Mouse (Mus musculus) stomach, postnatal 0 days (tissue): ENCODE data around the gene Grwd1. TPM values are rescaled to one million over a fixed set of nuclear protein-coding genes. Genes with fewer than 3 reads are reported as not detected.
A peak's percentile ranks its signal among the peaks of the same experiment; 100 is the strongest.

Source experiments
- ATAC-seq: fragments of 200-750 bp; cut with Nextera tagmentation; 2 replicates; pipeline ENCODE4 v1.8.0; 2017; ENCODE audit not compliant: low FRiP score, low TSS enrichment
- DNase-seq: peaks from one replicate; pipeline ENCODE4 v3.0.0-alpha.2; 2016; ENCODE audit warnings: low spot score
- H3K27ac ChIP-seq: fragments of 300-500 bp; sonication (generic); replicated peaks from 2 replicates; pipeline ENCODE4 v1.5.1; 2014; ENCODE audit warnings: mild to moderate bottlenecking, control low read depth
- H3K27me3 ChIP-seq: fragments of 300-500 bp; sonication (generic); 2 replicates; pipeline ENCODE4 v1.6.1; 2014; ENCODE audit warnings: low read length; ENCODE audit not compliant: control insufficient read depth, insufficient read depth
- H3K36me3 ChIP-seq: fragments of 300-500 bp; sonication (generic); 2 replicates; pipeline ENCODE4 v1.6.1; 2014; ENCODE audit warnings: low read length, mixed read lengths; ENCODE audit not compliant: control insufficient read depth, insufficient read depth
- H3K4me1 ChIP-seq: fragments of 300-500 bp; sonication (generic); replicated peaks from 2 replicates; pipeline ENCODE4 v1.6.1; 2014; ENCODE audit warnings: antibody characterized with exemption; ENCODE audit not compliant: control insufficient read depth, insufficient read depth
- H3K4me2 ChIP-seq: fragments of 300-500 bp; sonication (generic); replicated peaks from 2 replicates; pipeline ENCODE4 v1.6.1; 2014; ENCODE audit warnings: low read depth, mild to moderate bottlenecking, control low read depth, moderate library complexity
- H3K4me3 ChIP-seq: fragments of 300-500 bp; sonication (generic); 2 replicates; pipeline ENCODE4 v1.5.1; 2014; ENCODE audit warnings: low read depth, low read length, control low read depth
- H3K9ac ChIP-seq: fragments of 300-500 bp; sonication (generic); 2 replicates; pipeline ENCODE4 v1.6.1; 2014; ENCODE audit warnings: mild to moderate bottlenecking, low read length, control low read depth, mixed read lengths
- H3K9me3 ChIP-seq: fragments of 300-500 bp; sonication (generic); 2 replicates; pipeline ENCODE4 v1.6.1; 2016; ENCODE audit warnings: low read length; ENCODE audit not compliant: control insufficient read depth
- CTCF ChIP-seq: IDR thresholded peaks from 2 replicates; pipeline ENCODE4 v1.5.1; 2016; ENCODE audit warnings: antibody characterized with exemption, low read depth, mild to moderate bottlenecking, moderate library complexity
- EP300 ChIP-seq: optimal IDR thresholded peaks from 2 replicates; pipeline ENCODE3; 2016; ENCODE audit warnings: antibody characterized with exemption
- WGBS: fragments of 180-500 bp; shearing (Covaris S2); extraction: QIAGEN DNeasy Blood & Tissue Kit; methylation state at CpG from one replicate; pipeline ENCODE4 v1.1.7; 2014; 5-methylcytosine and 5-hydroxymethylcytosine counted together
- polyA plus RNA-seq: library from polyadenylated mRNA; unstranded; fragments of >200 nt; fragmentation: Nextera tagmentation; extraction: Ambion mirVana; gene quantifications from 2 replicates; pipeline ENCODE4 v1.2.1, GENCODE M21; 2015

Grwd1 gene
- polyA plus RNA-seq, 1 experiment from 2014 or later = 25.6 TPM

DNA sequence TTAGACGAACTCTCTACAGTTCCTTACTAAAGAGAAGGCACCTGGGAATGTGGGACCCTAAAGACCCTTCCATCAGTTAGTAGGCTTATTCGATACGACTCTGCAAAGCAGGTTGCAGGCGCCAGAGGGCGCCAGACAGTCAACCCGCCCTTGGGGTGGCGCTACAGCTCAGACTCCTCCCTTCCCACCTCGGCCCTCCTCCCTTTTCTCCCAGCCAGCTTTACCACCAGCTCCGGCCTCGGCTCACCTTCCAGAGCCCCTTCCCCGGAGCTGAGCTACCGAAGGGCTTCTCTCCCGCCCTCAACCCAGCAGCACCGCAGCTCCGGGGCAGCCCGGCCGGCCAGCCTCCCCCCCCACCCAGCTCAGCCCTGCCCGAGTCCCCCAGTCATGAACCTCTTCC is 41.9 kb upstream of the Grwd1 start, which contains the start of gene Kdelr1:
Gene Kdelr1 (plus strand): TSS at position 149 of the 400 bp plus-strand sequence.
- TF ChIP-seq EP300 (no peak), CTCF (peak; percentile 98)
- ATAC-seq = peak; percentile 78

DNA sequence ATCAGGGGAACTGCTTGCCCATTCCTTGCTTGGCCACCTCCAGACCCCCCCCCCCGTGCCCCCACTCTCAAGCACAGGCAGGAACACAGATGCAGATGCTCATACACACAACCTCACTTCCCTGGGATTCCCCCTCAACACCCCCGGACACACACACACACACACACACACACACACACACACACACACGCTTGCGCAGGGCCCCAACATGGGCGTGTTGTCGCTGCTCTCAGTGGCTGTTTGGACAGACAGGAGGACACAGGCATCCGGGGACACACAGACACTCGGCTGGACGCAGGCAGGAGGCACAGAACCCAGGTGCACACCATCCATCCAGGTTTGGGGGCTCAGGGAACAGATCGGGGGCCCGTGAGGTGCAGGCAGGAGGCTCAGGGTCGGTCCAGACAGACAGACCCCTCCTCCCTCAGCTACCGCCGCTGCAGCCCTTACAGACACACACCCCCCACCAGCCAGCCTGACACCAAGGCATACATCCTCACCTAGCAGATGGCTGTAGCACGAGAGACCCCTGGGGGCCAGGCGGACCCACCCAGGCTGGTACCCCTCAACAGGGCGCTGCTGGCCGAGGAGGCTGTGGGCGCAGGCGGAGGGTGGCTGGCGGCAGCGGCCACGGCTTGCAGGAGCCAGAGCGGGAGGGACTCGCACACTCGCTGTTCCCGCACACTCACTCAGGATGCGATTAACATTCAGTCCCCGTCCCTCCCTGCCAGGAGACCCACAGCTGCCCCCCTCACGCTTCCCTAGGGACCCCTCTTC is 39.7 kb upstream of the Grwd1 start:
- ATAC-seq (no peak), DNase-seq (no peak)
- H3K4me2 ChIP-seq = peak overlapping the region; percentile 38
- peaks cover 3% of the 10 kb centered on the region for H3K4me1 ChIP-seq
- TF ChIP-seq CTCF (no peak), EP300 (no peak)
- no peak overlapping the region for H3K27ac ChIP-seq
- H3K9ac ChIP-seq = peak overlapping the region; percentile 43; the same call in 1 of the 2 replicates
- no peaks in the 10 kb centered on the region for H3K9me3 ChIP-seq
- peaks cover 3% of the 10 kb centered on the region; the same call in 1 of the 2 replicates for H3K27me3 ChIP-seq
- peak overlapping the region; percentile 19; the same call in 1 of the 2 replicates for H3K4me3 ChIP-seq
- WGBS = 1% methylated on average over 30 of the region's 30 CpGs
- H3K36me3 ChIP-seq = peaks cover 7% of the 10 kb centered on the region; the same call in 1 of the 2 replicates

More for the DNA sequence above, 41.9 kb upstream of the Grwd1 start, which contains the start of gene Kdelr1:
- Histone ChIP-seq H3K9ac (peak within 1 kb of the TSS; percentile 97), H3K4me3 (peak within 1 kb of the TSS; percentile 89), H3K4me1 (peaks cover 3% of the 10 kb centered on the region), H3K27ac (peak within 1 kb of the TSS; percentile 97), H3K27me3 (peaks cover 3% of the 10 kb centered on the region; the same call in 1 of the 2 replicates), H3K4me2 (peak within 1 kb of the TSS; percentile 85), H3K36me3 (peaks cover 23% of the 10 kb centered on the region), H3K9me3 (no peaks in the 10 kb centered on the region)
- under 1% methylated on average over 18 of the region's 18 CpGs for WGBS
- peak; percentile 91 for DNase-seq

DNA sequence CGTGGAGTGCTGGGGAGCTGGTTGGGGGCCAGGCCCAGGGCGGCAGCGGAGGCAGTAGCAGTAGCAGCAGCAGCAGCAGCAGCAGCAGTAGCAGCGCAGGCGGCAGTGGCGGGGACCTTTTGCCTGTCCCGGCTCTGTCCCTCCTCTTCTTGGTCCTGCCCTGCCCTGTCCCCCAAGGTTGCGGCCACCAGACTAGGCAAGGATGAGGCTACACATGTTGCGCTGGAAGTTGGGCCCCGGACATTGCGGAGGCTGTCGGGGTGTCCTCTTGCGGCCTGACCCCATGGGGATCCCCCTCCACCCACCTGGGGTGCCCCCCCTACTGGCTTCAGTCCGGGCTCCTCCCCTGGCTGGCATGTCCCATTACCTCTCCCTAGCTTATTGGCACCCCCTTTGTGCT is 39.0 kb upstream of the Grwd1 start:
- Histone ChIP-seq H3K36me3 (peaks cover 3% of the 10 kb centered on the region; the same call in 1 of the 2 replicates), H3K4me1 (peaks cover 3% of the 10 kb centered on the region; the same call in 1 of the 2 replicates)
- WGBS = 2% methylated on average over 12 of the region's 14 CpGs

DNA sequence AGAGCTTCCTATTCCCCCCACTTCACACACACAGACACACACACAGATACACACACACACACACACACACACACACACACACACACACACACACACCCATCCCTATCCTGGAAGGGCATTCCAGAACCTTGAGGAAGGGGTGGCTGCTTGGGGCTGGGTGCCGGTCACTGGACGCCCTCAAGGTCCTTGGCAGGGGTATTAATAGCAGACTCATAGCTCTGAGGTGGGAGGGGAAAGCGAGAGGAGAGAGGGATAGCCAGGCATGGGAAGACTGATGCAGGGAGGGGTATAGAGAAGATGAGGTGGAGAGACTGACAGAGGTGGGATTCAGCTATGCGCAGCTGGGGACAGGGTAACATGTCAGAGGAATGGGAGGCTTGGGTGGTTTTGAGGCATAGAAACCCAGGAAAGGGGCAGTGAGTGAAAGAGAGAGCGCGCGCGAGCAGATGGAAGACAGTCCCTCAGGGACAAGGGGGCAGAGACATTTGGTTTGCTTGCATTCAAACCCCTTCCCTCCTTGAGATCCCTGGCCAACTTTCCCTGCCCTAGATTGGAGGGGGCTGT is 38.4 kb upstream of the Grwd1 start:
- TF ChIP-seq EP300 (no peak), CTCF (no peak)
- H3K9ac ChIP-seq = peak overlapping the region; percentile 41; the same call in 1 of the 2 replicates
- no peaks in the 10 kb centered on the region for H3K36me3 ChIP-seq
- ATAC-seq (no peak), DNase-seq (no peak)
- 33% methylated on average over 8 of the region's 8 CpGs for WGBS
- H3K4me1 ChIP-seq = peaks cover under 1% of the 10 kb centered on the region; the same call in 1 of the 2 replicates
- no peak overlapping the region for H3K4me3 ChIP-seq
- peak overlapping the region; percentile 36 for H3K4me2 ChIP-seq
- H3K9me3 ChIP-seq = no peaks in the 10 kb centered on the region
- H3K27ac ChIP-seq = no peak overlapping the region
- peaks cover 3% of the 10 kb centered on the region; the same call in 1 of the 2 replicates for H3K27me3 ChIP-seq

More for the DNA sequence above, 39.0 kb upstream of the Grwd1 start:
- no peak for TF ChIP-seq CTCF
- TF ChIP-seq EP300 = no peak
- no peak overlapping the region for H3K4me3 ChIP-seq
- peak overlapping the region; percentile 36 for H3K4me2 ChIP-seq
- peaks cover 3% of the 10 kb centered on the region; the same call in 1 of the 2 replicates for H3K27me3 ChIP-seq
- H3K9me3 ChIP-seq = no peaks in the 10 kb centered on the region
- ATAC-seq = no peak
- no peak overlapping the region for H3K27ac ChIP-seq
- DNase-seq = no peak
- peak overlapping the region; percentile 41; the same call in 1 of the 2 replicates for H3K9ac ChIP-seq

DNA sequence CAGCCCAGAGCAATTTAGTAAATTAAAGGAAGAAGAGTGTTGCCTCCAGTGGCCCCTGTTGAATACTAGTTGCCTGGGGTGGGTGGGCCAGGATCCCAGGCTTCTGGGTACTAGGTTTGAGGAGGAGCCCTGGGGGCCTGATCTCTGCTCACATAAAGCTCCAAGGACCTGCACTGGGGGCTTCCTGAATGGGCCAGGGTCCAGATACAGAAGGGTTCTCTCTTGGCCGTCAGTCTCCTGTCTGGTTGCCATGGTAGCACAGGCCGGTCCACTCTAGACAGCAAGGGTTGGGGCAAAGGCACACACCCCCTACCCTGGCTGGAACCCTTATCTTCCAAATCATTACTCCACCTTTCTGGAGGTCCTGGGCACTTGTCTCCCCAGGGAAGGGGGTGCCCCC is 37.1 kb upstream of the Grwd1 start:
- no peak overlapping the region for H3K4me2 ChIP-seq

More for the DNA sequence above, 37.1 kb upstream of the Grwd1 start:
- DNase-seq (no peak), ATAC-seq (no peak)
- no peak overlapping the region for H3K9ac ChIP-seq
- WGBS = 52% methylated on average over 2 of the region's 2 CpGs
- H3K9me3 ChIP-seq = no peaks in the 10 kb centered on the region
- no peaks in the 10 kb centered on the region for H3K36me3 ChIP-seq
- H3K4me1 ChIP-seq = no peaks in the 10 kb centered on the region
- H3K27me3 ChIP-seq = peaks cover 3% of the 10 kb centered on the region; the same call in 1 of the 2 replicates
- TF ChIP-seq CTCF (no peak), EP300 (no peak)
- H3K27ac ChIP-seq = no peak overlapping the region
- no peak overlapping the region for H3K4me3 ChIP-seq
